Mouse (Mus musculus): Measurements from ENCODE around the gene Prickle4.

Gene Prickle4

DNA sequence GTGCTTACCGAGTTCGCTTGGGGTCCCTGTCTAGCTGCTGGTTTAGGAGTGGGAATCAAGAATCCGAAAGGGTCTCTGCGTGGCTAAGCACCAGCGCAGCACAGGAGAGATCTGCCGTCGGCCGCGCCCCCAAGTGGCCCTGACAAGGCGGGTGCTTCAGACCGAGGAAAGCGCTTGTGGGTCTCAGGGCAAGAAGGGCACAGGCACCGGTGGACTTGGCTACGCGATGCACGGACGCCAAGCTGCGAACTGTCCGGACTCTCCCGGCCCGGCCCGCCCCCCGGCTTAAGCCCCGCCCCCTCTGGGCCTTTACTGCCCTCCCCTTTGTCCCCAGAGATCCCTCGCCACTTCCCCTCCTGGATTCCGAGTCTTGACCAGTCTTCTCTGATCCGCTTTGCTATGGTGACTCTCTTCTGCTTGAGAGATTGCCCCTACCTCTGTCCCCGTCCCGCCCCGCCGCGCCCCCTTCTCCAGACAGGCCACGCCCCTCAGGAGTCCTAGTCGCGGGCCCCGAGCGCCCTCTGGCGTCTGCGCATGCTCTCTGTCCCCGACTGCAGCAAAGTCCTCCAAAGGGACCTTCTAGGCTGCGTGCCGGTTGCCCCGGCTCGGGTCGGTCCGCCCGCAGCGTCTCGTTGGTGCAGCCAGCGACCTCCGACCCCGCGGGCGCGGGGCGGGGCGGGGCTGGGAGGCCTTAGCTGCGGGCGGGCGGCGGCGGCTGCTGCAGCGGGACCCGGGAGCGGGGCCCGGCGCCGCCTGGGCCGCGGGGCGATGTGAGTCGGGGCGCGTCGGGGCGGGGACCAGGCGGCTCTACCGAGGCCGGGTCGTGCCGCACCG, at the start of gene Prickle4:
TSS of gene Prickle4 (minus strand) at position 234 of the 834 bp plus-strand sequence.
- in situ Hi-C loops (cut with MboI, MseI): loop anchor here (5.0 kb wide), 2 partner anchors 82 to 182 kb away; partner anchors contain the start of genes Bysl, Gm20517 and Med20

DNA sequence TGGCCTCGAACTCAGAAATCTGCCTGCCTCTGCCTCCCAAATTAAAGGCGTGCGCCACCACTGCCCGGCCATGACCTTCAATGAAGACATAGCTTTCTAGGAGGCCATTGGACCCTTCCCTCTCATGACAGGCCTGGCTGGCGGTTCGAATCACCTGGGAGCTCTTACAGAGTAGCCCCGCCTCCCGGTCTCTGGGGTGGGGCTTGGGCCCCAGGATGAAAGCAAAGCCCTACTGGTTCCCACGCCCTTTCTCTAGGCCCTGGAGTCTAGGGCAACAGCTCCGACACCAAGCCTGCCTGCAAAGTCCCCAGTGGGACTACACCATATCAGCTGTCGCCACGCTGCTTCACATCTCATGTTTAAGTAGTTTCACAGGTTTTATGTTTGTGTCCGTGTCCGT, 49.5 kb upstream of the Prickle4 start:
- in situ Hi-C loops (cut with MboI, MseI): no loop called here

DNA sequence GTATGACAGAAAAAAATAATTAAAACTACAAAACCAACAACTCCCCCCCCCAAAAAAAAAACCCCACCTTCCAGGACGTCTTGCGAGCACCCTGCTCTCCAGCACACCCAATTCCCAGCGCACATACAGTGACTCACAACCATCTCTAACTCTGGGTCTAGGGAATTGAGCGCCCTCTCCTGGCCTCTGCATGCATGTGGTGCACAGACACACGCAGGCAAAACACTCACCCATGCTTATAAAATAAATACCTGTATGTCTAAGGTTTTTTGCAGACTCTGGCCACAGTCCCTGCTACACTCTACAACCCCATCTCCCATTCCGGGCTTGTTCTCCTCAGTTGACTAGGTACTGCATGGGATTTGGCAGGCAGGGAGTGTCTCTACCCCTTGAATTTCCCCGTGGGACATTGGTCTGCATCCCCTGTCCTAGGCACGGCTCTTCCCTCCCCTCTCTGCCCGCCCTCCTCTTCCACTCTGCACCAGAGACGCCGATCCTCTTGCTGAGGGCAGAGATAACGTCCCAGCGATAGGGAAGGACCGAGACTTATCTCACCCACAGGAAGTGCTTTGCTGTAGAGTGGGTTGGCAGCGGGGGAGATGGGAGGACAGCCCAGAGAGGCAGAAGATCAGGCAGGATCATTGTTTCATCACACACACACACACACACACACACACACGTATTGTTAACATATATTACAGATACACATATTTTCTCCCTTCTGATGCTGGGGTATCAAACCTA, 48.6 kb upstream of the Prickle4 start:
- in situ Hi-C loops (cut with MboI, MseI): no loop called here

DNA sequence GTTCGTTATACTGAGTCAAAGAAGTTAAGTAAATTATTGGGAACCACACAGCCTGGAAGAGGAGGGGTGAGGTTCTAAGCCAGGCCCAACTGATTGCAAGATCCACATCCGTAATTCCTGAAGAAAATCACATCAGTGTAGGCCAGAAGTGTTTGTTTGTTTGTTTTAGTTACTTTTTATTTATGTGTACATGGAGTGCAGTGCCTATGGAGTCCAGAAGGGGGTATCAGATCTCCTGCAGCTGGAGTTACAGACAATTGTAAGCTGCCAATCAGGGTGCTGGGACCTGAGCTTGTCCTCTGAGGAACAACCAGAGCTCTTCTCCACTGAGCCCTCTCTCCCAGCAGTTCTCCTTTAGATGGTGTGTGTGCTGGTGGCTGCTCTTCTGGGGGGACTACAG, 45.6 kb upstream of the Prickle4 start:
- in situ Hi-C loops (cut with MboI, MseI): no loop called here

DNA sequence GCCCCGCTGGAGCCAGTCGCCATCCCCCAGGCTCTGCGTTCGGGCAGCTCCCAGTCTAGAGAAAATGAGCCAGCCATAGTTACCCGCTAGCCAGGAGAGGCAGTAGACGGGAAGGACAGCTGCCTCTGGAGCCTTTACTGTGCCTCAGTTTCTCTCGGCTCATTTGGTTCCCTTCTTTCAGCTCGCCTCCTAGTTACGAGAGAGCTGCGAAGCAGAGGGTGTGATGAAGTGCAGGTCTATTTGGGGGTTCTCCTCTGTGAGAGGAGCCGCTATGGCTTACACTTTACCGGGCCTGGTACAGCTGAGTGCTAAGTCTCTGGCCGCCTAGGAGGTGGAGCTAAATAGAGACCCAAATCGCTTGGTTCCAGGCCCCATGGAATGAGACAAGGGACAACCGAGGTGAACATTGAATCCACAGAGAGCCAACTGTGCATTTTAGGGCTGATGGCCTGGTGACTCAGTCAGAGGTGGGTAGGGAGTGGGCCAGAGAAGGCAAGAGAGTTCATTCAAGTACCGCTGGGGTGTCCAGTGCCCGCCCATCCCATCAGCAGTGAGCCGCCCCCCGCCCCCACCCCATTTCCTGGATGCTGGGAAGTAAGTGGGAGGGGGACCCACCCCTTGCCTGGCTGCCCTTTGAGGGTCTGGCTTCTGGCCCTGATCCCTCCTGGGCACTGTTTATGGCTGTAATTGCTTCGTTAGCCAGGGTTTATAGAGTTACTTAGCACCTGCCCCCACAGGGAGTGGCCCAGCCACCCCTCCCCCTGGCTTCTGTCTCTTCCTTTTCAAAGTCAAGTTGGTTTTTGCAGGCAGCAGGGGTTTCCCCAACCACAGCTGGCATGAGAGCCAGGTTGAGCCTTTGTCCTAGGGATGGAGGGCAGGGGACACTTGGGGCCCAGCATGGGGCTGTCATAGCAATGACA, 44.6 kb upstream of the Prickle4 start:
- in situ Hi-C loops (cut with MboI, MseI): no loop called here

DNA sequence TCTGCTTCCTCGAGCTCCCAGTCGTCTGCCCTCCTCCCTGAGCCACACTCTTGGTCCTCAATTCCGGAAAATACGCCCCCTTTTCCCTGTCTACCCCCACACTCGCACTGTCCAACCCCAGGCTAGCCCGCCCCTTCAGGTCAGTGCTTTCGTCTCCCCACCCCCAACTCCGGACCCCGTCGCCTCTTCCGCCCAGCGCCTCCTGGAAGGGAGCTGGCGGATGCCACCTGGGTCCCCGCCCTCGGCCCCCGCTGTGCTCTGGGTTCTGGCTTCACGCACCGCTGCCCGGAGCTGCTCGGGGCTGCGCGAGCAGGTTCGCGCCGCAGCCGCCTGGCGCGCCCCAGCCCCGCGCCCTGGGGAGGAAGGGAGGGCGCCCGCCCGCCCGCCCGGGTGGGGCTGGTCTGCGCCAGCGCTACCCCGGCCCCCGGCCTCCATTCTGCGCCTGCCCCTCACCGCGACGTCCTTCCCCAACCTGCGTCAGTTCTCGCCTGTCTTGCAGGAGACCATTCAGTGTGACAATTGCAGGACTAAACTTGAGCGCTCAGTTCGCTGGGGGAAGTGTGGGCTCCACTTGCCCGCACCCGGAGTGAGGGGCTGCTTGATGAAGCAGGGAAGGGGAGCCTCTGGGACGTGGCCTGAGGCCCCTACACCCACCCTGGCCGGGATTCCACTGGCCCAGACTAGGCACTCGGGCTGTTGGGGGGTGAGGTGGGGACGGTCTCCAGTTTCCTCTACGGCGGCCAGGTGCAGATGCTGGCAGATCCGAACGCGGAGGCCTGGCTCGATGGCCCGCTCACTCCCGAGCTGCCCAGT, 43.7 kb upstream of the Prickle4 start:
- in situ Hi-C loops (cut with MboI, MseI): no loop called here

DNA sequence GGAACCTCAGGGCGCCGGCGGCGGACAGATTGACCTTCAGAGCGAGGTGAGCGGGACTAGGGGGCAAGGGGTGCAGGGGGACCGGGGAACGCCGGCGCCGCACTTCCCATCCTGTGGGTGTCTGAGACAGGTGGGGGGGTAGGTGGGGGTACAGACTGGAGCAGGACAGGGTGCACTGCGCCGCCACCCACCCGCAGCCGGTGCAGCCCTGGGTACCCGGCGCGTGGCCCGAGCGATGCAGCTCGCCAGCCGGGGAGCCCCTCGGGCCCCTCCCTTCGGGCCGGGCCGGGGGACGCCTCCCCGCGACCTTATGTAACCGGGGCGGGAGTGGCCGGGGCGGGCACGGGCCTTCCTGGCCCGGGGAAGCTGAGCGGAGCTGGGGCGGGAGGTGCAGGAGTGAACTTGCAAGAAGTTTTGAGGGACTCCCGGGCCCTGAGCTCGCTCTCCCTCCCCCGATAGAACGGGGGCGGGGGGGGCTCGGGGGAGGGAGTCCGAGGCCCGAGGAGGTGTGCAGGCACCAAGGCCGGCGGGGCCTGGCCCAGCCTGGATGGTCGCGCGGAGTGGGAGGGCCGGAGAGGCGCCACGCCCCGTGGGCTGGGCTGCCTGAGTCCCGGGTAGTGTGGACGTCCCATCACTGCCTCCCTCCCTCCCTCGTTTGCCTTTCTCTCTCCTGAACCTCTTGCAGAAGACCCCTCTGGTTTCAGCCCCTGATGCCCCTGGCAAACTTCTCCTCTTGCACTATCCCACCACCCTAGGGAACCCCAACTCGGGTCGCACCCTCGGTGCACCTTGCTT, 42.9 kb upstream of the Prickle4 start:
- in situ Hi-C loops (cut with MboI, MseI): no loop called here

DNA sequence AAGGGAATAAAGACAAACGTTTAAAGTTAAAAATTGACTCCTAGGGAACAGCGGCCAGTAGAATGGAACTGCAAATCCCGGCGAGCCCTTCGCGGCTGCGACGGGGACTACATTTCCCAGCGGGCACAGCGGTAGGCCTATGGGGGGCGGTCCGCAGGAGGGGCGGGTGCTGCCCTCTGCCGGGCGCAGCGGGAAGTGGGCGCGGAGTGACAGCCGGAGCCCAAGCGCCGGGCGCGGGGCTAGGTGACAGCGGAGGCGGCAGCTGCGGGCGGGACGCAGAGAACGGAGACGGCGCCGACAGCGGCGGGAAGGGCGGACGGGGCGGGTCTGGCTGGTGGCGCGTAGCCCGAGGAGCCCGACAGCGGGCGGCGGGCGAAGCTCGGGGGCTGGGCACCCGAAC, 42.3 kb upstream of the Prickle4 start, which contains the start of gene Tfeb:
TSS of gene Tfeb (plus strand) at position 175 of the 400 bp plus-strand sequence.
- in situ Hi-C loops (cut with MboI, MseI): no loop called here

DNA sequence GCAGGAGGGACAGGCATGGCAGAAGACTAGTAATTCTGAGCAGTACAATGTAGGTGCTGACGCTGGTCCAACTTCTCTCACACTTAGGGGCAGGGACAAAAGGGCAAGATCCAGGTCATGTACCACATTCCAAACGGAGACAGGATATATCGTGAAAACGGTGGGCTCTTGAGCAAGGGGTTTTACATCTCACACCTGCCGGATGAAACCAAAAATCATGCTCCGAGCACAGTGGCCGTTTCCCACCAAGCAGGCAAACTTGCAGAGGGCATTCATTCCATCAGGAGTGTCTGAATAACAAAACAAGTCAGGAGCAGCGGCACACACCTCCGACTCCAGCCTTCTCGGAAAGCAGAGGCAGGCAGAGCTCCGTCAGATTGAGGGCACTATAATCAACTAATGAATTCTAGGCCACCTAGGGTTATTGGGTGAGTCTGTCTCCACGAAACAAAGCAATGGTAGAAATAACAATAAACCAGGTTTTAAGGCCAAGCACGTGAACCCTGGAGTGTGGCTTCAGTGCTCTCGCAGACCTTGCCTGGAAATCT, 41.1 kb upstream of the Prickle4 start:
- in situ Hi-C loops (cut with MboI, MseI): no loop called here

DNA sequence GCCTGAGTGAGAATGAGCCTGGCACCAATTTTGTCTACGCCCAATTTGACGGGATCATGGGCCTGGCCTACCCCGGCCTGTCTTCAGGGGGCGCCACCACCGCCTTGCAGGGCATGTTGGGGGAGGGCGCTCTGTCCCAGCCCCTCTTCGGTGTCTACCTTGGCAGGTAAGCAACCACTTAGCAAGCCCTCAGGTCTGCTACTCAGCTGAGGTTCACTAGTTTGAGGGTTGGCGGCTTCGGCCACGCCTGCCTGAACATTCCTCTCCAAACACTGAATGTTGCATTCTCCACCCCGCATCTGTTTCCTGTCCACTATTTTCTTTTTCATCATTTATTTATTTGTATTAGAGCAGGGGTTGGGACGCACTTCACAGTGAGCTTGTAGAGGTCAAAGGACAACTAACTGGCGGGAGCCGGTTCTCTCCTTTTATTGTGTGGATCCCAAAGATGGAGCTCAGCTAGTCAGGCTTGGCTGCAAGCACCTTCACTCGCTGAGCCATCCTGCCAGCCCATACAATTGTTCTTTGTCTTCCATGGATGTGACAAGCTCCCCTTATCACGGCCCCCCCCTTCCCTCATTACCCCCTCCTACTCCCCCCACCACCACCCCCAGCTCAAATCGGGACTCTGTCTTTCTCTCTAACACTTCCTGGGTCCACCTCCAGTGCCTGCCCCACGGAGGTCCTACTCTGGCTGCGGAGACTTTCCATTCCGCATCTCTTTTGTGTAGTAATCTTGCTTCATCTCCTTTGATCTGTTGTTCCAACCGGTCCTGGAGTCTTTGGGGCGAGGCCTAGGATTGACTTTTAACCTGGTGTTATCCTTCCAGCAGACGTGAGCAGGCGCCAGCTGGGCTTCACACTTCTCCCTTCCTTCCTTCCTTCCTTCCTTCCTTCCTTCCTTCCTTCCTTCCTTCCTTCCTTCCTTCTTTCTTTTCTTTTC, 36.4 kb upstream of the Prickle4 start:
- in situ Hi-C loops (cut with MboI, MseI): no loop called here

DNA sequence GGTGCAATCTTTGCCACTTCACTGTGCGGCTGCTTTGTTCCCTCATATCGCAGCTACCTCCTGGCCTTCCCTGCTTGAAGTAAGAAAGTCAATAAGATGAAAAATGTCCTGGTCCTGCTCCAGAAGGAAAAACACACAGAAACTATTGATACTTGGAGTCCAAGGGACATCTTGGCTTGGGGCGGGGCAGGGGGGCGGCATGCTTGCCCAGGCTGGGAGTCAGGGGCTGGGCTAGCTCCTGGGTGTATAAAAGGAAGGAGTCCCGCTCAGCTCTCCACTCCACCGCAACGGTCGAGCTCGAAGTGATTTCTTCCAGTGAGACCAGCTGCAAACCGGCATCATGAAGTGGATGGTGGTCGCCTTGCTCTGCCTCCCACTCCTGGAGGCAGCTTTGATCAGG, 32.0 kb upstream of the Prickle4 start, which contains the start of gene Pgc:
TSS of gene Pgc (plus strand) at position 277 of the 400 bp plus-strand sequence.
- in situ Hi-C loops (cut with MboI, MseI): no loop called here

DNA sequence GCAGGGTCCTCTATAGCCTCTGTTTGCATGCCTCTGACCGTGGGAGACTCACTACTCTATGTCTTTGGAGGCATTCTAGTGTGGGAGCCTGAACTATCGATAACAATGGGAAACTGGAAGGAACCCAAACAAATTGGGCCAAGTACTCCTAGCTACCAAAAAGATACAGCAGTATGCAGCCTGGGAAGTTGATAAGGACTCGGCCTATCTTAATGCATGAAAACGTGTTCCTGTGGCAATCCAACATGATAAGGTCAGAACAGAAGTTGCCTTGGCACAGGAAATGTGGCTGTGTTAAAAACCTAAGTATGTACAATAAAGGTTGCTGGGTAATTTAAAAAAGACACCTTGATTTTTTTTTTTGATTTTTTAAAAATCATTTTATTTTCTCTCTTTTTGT, 26.6 kb upstream of the Prickle4 start:
- in situ Hi-C loops (cut with MboI, MseI): no loop called here

DNA sequence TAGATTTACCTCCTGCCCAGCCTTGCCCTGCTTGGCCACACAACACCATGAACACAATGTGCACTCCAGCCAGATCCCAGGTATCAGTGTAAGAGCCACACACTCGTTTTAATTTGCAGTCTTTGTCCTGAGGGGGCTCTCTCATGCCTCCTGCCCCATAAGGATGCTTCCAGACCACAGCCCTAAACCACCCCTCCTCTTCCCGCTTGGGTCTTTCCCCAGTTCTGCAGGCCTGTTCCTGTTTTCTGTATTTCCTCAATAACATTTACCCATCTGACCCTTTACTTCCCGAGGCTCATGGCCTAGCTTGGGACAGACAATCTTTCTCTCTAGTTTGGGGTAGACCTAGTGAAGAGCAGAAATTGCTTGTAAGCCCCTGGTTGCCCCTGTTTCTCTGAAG, 20.5 kb upstream of the Prickle4 start:
- in situ Hi-C loops (cut with MboI, MseI): no loop called here

DNA sequence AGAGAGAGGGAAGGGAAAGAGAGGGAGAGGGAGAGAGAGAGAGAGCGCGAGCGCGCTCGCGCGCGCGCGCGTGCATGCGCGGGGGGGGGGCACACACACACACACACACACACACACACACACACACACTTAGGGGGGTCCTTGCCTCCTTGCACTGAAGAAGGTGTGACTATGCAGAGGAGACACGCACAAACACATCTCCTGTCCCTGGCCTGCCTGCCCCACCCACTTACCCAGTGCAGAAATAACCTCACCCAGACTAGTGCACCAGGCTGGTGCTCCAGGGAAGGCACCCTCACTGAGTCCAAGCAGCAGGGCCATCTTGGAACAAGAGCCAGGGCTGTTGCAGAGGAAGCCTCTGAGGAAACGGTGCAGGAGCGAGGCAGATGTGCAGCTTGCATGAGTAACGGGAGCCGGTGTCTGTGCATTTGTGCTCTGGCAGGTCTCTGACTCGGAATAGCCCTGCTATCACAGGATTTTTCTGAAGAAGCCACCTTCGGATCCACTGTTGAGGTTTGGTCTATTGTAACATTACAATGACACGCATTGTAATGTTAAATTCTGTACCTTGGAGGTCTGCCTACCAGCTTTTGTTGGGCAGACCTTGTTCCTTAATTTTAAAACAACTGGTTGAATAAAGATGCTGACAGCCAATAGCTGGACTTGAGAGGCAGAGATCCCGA, 18.5 kb upstream of the Prickle4 start:
- in situ Hi-C loops (cut with MboI, MseI): no loop called here

DNA sequence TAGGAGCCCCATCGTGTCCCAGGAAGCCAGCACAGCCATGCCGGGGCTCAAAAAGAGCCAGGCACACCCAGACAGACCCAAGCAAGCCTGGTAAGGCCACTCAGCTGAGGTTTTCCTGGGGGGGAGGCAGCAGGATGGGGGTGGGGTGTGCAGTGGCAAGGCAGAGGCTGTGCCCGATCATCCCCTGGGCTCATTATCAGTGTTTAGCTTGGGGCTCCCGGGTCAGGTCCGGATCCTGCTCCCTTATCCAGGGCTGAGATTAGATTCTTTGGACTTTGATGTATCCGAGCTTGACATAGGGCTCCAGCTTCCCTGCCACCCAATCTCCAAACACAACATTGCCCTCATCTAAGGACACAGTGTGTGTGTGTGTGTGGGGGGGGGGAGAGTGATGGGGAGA, 17.3 kb upstream of the Prickle4 start:
- in situ Hi-C loops (cut with MboI, MseI): no loop called here

DNA sequence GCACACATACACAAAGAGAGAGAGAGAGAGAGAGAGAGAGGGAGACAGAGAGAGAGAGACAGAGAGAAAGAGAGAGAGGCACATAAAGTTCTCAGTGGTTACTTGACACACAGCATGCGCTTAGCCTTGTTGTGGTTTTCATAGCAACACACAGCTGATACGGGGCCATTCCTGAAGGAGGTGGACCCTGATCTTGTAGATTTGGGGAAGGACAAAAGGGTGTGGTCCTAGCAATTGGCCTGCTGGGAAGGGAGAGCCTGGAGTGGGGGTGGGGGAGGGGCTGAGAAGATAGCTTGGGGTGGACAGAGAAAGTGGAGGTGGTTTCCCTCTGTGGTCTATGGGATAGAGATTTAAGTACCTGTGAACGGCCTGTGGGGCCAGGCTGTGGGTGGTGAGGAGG, 15.5 kb upstream of the Prickle4 start:
- in situ Hi-C loops (cut with MboI, MseI): no loop called here

DNA sequence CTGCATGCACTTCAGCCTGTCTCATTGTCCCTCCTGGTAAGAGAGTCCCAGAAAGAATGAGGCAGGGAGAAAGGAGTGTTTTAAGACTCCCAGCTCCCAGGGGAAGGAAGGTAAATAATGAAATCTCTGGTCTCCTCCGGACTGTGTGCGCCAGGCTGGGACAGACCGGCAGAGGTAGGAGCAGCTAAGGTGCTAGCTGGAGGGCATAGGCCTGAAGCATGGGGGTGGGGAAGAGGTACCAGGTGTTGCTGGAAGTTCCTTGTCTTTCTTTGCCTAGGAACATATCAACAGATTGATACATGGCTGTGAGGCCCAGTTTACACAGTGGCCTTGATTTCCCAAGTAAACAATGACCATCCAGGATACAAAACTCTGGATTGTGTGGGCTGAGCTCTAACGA, 14.4 kb upstream of the Prickle4 start:
- in situ Hi-C loops (cut with MboI, MseI): no loop called here

DNA sequence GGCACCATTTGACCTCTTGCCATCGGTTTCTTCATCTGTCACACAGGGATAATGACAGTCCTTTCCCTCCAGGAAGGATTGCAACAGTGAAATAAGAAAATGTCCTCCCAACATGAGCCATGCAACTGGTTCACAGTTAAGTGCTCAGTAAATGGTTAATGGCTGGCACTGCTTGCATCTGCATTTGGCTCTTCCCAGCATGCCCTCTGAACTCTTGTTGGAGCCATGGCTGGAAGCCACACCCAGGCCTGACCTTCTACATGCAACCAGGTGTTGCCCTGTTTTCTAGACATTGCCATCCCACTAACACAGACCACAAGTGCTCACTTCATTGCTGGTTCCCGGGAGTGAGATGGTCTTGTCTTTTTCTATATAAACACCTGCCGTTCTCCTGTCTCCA, 13.4 kb upstream of the Prickle4 start:
- in situ Hi-C loops (cut with MboI, MseI): no loop called here

All from T-helper 2 cell (primary cell).